Mouse (Mus musculus) myocyte (in vitro differentiated cells): ENCODE results near the gene Rad51b.

Source experiments
- CEBPB ChIP-seq: IDR thresholded peaks from 2 replicates; pipeline ENCODE4 v1.6.1; 2011; ENCODE audit warnings: mild to moderate bottlenecking, moderate library complexity; ENCODE audit not compliant: poor library complexity, insufficient read depth, severe bottlenecking
- E2F4 ChIP-seq: IDR thresholded peaks from one replicate; pipeline ENCODE4 v1.6.1; 2011; ENCODE audit warnings: mild to moderate bottlenecking, control low read depth, moderate library complexity; ENCODE audit not compliant: insufficient read depth
- MAX ChIP-seq: IDR thresholded peaks from one replicate; pipeline ENCODE4 v1.6.1; 2011; ENCODE audit warnings: low read depth, mild to moderate bottlenecking, control low read depth
- MYOD1 ChIP-seq, 3 experiments: IDR thresholded peaks; one replicate each; pipeline ENCODE4 v1.6.1; 2011; ENCODE audit warnings: control low read depth in 2 of 3, low read depth in 2 of 3, mild to moderate bottlenecking in 2 of 3, moderate library complexity in 1 of 3; ENCODE audit not compliant: insufficient read length in 2 of 3, control insufficient read depth in 1 of 3
- MYOG ChIP-seq, 3 experiments: IDR thresholded peaks; one replicate each; pipeline ENCODE4 v1.6.1; 2011; ENCODE audit warnings: control low read depth in 2 of 3, low read depth in 2 of 3, mild to moderate bottlenecking in 2 of 3; ENCODE audit not compliant: insufficient read length in 2 of 3, control insufficient read depth in 1 of 3, insufficient read depth in 1 of 3
- POLR2A ChIP-seq: IDR thresholded peaks from one replicate; pipeline ENCODE4 v1.6.1; 2011; ENCODE audit warnings: low read depth, mild to moderate bottlenecking, control low read depth, moderate library complexity; ENCODE audit not compliant: insufficient read length
- POLR2AphosphoS2 ChIP-seq: IDR thresholded peaks from one replicate; pipeline ENCODE4 v1.6.1; 2011; ENCODE audit warnings: low read depth, control low read depth; ENCODE audit not compliant: insufficient read length
- REST ChIP-seq: IDR thresholded peaks from one replicate; pipeline ENCODE4 v1.6.1; 2011; ENCODE audit warnings: mild to moderate bottlenecking, control low read depth, moderate library complexity; ENCODE audit not compliant: insufficient read depth, insufficient read length
- SRF ChIP-seq: IDR thresholded peaks from one replicate; pipeline ENCODE4 v1.6.1; 2011; ENCODE audit warnings: low read depth; ENCODE audit not compliant: control insufficient read depth, insufficient read length
- TCF12 ChIP-seq: IDR thresholded peaks from one replicate; pipeline ENCODE4 v1.6.1; 2011; ENCODE audit warnings: mild to moderate bottlenecking, control low read depth; ENCODE audit not compliant: poor library complexity, insufficient read depth, severe bottlenecking
- TCF3 ChIP-seq: IDR thresholded peaks from one replicate; pipeline ENCODE4 v1.6.1; 2011; ENCODE audit warnings: low read depth, control low read depth; ENCODE audit not compliant: insufficient read length
- USF1 ChIP-seq: IDR thresholded peaks from one replicate; pipeline ENCODE4 v1.6.1; 2011; ENCODE audit warnings: low read depth, mild to moderate bottlenecking, control low read depth, moderate library complexity

- TF ChIP-seq MYOD1 (IDR thresholded peaks at IDR 0.05; ENCODE audit: control insufficient read depth in 1 of 3, insufficient read length in 2 of 3, low read depth in 2 of 3): no peak
- no peak for TF ChIP-seq POLR2AphosphoS2
- TF ChIP-seq E2F4: no peak
- TF ChIP-seq TCF12: no peak
- no peak for TF ChIP-seq POLR2A
- no peak for TF ChIP-seq USF1
- no peak for TF ChIP-seq MAX
- no peak for TF ChIP-seq CEBPB
- no peak for TF ChIP-seq MYOG (IDR thresholded peaks at IDR 0.05; ENCODE audit: control insufficient read depth in 1 of 3, insufficient read depth in 1 of 3, insufficient read length in 2 of 3, low read depth in 2 of 3)
- no peak for TF ChIP-seq SRF
- no peak for TF ChIP-seq REST
- no peak for TF ChIP-seq TCF3
Observed at GRCm38 (mm10) chr12:79377861-79378260, 80.8 kb downstream of the Rad51b start.
